Mouse (Mus musculus) thymus, postnatal 25 days (tissue): Measurements from ENCODE around the gene Retsat.

Source experiments
- DNase-seq: peaks from one replicate; pipeline ENCODE4 v3.0.0; 2022

The Retsat gene

GRCm38 (mm10) chr6:72626391-72626790, 28.1 kb downstream of the Retsat start:
- DNase-seq, result no peak

- DNase-seq, result no peak
Observed at GRCm38 (mm10) chr6:72627276-72627675, 29.0 kb downstream of the Retsat start.

- no peak for DNase-seq
Observed at GRCm38 (mm10) chr6:72630370-72630769, 32.1 kb downstream of the Retsat start.

- no peak for DNase-seq
Observed at GRCm38 (mm10) chr6:72630961-72631360, 32.7 kb downstream of the Retsat start.

- no peak for DNase-seq
Observed at GRCm38 (mm10) chr6:72631700-72632099, 33.4 kb downstream of the Retsat start.

GRCm38 (mm10) chr6:72634311-72634710, 36.0 kb downstream of the Retsat start:
- peak; percentile 51 for DNase-seq

- DNase-seq, result peak; percentile 46
Observed at GRCm38 (mm10) chr6:72635760-72636431, 37.6 kb downstream of the Retsat start.

GRCm38 (mm10) chr6:72636940-72637339, 38.7 kb downstream of the Retsat start:
- DNase-seq, result peak; percentile 32

- no peak for DNase-seq
Observed at GRCm38 (mm10) chr6:72641218-72641954, 43.1 kb downstream of the Retsat start.

GRCm38 (mm10) chr6:72644576-72644975, 46.3 kb downstream of the Retsat start:
- peak; percentile 20 for DNase-seq

- no peak for DNase-seq
Observed at GRCm38 (mm10) chr6:72645364-72645763, 47.1 kb downstream of the Retsat start.

- peak; percentile 65 for DNase-seq
Observed at GRCm38 (mm10) chr6:72647383-72647820, 49.1 kb downstream of the Retsat start.

- DNase-seq, result no peak
Observed at GRCm38 (mm10) chr6:72648002-72648595, 49.8 kb downstream of the Retsat start.

- no peak for DNase-seq
Observed at GRCm38 (mm10) chr6:72650338-72650851, 52.1 kb downstream of the Retsat start.

- DNase-seq, result no peak
Observed at GRCm38 (mm10) chr6:72653419-72653818, 55.1 kb downstream of the Retsat start.

GRCm38 (mm10) chr6:72654355-72654754, 56.1 kb downstream of the Retsat start:
- DNase-seq, result no peak

GRCm38 (mm10) chr6:72655309-72656052, 57.2 kb downstream of the Retsat start:
- DNase-seq, result peak; percentile 33

GRCm38 (mm10) chr6:72656053-72656442, 57.8 kb downstream of the Retsat start:
- no peak for DNase-seq

- DNase-seq, result peak; percentile 19
Observed at GRCm38 (mm10) chr6:72658006-72658405, 59.7 kb downstream of the Retsat start.
